Mouse (Mus musculus) lung, embryonic 14.5 days (tissue): Measurements from ENCODE around the gene Itga3. TPM values are rescaled to one million over a fixed set of nuclear protein-coding genes. Genes with fewer than 3 reads are reported as not detected.
A peak's percentile ranks its signal among the peaks of the same experiment; 100 is the strongest.

Source experiments
- ATAC-seq: fragments of 200-750 bp; cut with Nextera tagmentation; 2 replicates; pipeline ENCODE4 v1.8.0; 2017; ENCODE audit warnings: mild to moderate bottlenecking, moderate TSS enrichment, moderate library complexity; ENCODE audit not compliant: insufficient read depth
- DNase-seq: peaks from one replicate; pipeline ENCODE4 v3.0.0-alpha.2; 2015
- H3K27ac ChIP-seq: fragments of 300-500 bp; sonication (generic); 2 replicates; pipeline ENCODE4 v1.5.1; 2014; ENCODE audit warnings: low read depth, mild to moderate bottlenecking, moderate library complexity
- H3K27me3 ChIP-seq: fragments of 300-500 bp; sonication (generic); 2 replicates; pipeline ENCODE4 v1.6.1; 2014; ENCODE audit warnings: low read length, control low read depth; ENCODE audit not compliant: insufficient read depth
- H3K36me3 ChIP-seq: fragments of 300-500 bp; sonication (generic); 2 replicates; pipeline ENCODE4 v1.6.1; 2014; ENCODE audit warnings: control low read depth; ENCODE audit not compliant: insufficient read depth
- H3K4me1 ChIP-seq: fragments of 300-500 bp; sonication (generic); 2 replicates; pipeline ENCODE4 v1.6.1; 2014; ENCODE audit warnings: antibody characterized with exemption, control low read depth; ENCODE audit not compliant: insufficient read depth
- H3K4me2 ChIP-seq: fragments of 300-500 bp; sonication (generic); 2 replicates; pipeline ENCODE4 v1.6.1; 2014; ENCODE audit warnings: mild to moderate bottlenecking
- H3K4me3 ChIP-seq: fragments of 300-500 bp; sonication (generic); 2 replicates; pipeline ENCODE4 v1.5.1; 2014; ENCODE audit warnings: low read depth, low read length
- H3K9ac ChIP-seq: fragments of 300-500 bp; sonication (generic); 2 replicates; pipeline ENCODE4 v1.6.1; 2014
- H3K9me3 ChIP-seq: fragments of 300-500 bp; sonication (generic); 2 replicates; pipeline ENCODE4 v1.6.1; 2016; ENCODE audit warnings: low read depth, low read length, control low read depth
- CTCF ChIP-seq: IDR thresholded peaks from 2 replicates; pipeline ENCODE4 v1.5.1; 2016; ENCODE audit warnings: antibody characterized with exemption, low read depth
- WGBS: fragments of 180-500 bp; shearing (Covaris S2); extraction: QIAGEN DNeasy Blood & Tissue Kit; methylation state at CpG from one replicate; pipeline ENCODE4 v1.1.7; 2014; 5-methylcytosine and 5-hydroxymethylcytosine counted together
- polyA plus RNA-seq: library from polyadenylated mRNA; unstranded; fragments of >200 nt; fragmentation: Nextera tagmentation; extraction: Ambion mirVana; gene quantifications from 2 replicates; pipeline ENCODE4 v1.2.1, GENCODE M21; 2014

Gene Itga3
- polyA plus RNA-seq, 1 experiment from 2014 or later = 27.1 TPM

GRCm38 (mm10) chr11:94998041-94998531 lies 78.5 kb downstream of the Itga3 start:
- ATAC-seq = no peak
- Histone ChIP-seq H3K27ac (no peak overlapping the region), H3K4me2 (peak overlapping the region; percentile 27), H3K27me3 (no peaks in the 10 kb centered on the region), H3K4me3 (no peak overlapping the region), H3K36me3 (peaks cover 81% of the 10 kb centered on the region), H3K9ac (no peak overlapping the region), H3K9me3 (no peaks in the 10 kb centered on the region), H3K4me1 (peaks cover 14% of the 10 kb centered on the region)
- no peak for DNase-seq
- no peak for TF ChIP-seq CTCF
- 68% methylated on average over 16 of the region's 16 CpGs for WGBS

DNA sequence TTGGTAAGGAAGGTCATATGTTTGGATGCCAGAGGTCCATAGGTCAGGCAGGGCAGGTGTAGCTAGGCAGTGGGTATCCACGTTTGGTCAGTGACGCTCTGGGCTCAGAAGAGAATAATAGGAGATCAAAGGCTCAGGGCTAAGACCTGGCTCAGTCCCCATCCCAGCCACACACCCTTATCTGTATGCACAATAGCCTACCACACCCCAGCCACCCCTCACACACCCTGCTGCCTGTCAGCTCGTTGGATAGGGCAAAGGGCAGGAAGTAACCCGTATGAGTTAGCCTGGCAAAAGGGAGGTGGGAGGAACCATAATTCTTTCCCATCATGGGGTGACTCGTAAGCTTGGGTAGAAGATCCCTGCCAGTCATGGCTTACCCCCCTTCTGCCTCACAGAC lies 79.0 kb downstream of the Itga3 start:
- ATAC-seq (no peak), DNase-seq (no peak)
- Histone ChIP-seq H3K9me3 (no peaks in the 10 kb centered on the region), H3K27ac (no peak overlapping the region), H3K27me3 (no peaks in the 10 kb centered on the region), H3K9ac (no peak overlapping the region), H3K4me1 (peaks cover 14% of the 10 kb centered on the region), H3K36me3 (peaks cover 76% of the 10 kb centered on the region), H3K4me2 (peak overlapping the region; percentile 27), H3K4me3 (no peak overlapping the region)
- 45% methylated on average over 5 of the region's 5 CpGs for WGBS
- no peak for TF ChIP-seq CTCF

DNA sequence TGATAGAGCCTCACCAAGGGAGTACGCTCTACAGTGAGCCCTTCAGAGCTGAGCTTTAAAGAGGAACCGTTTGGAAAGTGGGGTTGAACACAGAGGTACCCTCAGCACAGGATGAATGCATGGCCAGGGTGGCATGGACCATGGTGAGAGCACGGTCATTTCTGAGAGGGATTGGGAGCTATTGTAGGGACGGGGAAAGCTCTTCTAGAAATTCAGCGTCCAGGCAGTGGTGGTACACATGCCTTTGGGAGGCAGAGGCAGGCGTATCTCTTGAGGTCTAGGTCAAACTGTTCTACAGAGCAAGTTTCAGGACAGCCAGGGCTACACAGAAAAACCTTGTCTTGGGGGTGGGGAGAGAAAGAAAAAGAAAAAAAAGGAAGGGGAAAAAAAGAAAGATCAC lies 79.6 kb downstream of the Itga3 start:
- Histone ChIP-seq H3K36me3 (peaks cover 70% of the 10 kb centered on the region), H3K4me3 (no peak overlapping the region), H3K9ac (no peak overlapping the region), H3K4me2 (no peak overlapping the region), H3K9me3 (no peaks in the 10 kb centered on the region), H3K27ac (no peak overlapping the region), H3K4me1 (peaks cover 18% of the 10 kb centered on the region), H3K27me3 (no peaks in the 10 kb centered on the region)
- 87% methylated on average over 6 of the region's 6 CpGs for whole genome bisulfite sequencing
- DNase-seq (no peak), ATAC-seq (no peak)
- TF ChIP-seq CTCF = no peak

- no peak overlapping the region for H3K27ac ChIP-seq
- H3K4me2 ChIP-seq = peak overlapping the region; percentile 99
- no peak for TF ChIP-seq CTCF
- no peaks in the 10 kb centered on the region for H3K27me3 ChIP-seq
- DNase-seq = no peak
- ATAC-seq = no peak
- peaks cover 18% of the 10 kb centered on the region for H3K4me1 ChIP-seq
- 76% methylated on average over 8 of the region's 8 CpGs for WGBS
- no peak overlapping the region for H3K4me3 ChIP-seq
- no peaks in the 10 kb centered on the region for H3K9me3 ChIP-seq
- H3K36me3 ChIP-seq = peaks cover 62% of the 10 kb centered on the region
- 0 out of 2 replicates have a peak overlapping the region, but pooled peaks have one; percentile 18 for H3K9ac ChIP-seq
These were observed 80.5 kb downstream of the Itga3 start for GRCm38 (mm10) chr11:94996101-94996500.

DNA sequence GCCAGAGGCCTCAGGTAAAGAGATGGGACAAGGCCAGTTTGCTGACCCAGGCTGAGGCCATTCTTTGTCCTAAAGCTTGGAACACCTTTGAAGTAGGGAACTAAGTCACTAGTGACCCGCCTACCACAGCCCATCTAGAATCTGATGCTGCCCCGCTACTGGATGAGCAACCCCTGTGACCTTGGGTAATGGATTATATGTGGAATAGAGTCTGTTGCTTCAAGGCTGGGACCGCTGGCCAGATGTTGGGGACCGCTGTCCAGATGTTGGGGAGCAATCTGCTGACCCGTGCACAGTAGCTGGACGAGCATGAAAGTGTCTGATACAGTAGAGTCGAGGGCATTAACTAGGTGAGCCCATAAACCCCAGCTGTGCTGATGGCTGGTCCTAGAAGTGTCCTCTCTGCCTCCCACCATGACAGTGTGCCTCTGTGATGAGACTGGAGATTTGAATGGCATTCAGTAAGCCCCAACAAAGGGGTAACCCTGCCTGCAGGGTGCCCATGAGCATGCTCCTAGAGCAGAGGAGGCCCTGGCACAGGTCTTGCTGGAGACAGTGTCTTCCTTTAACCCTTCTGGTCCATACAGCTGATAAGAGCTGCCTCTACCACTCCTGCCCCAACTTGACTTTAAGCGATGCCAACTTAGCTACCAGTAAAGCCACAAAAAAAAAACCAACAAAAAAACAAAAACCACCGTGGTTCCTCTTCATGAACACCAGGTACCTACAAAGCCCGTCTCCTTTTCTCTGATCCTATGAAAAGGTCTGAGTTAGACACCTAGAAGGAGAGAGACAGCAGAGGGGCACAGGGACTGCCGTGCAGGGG lies 81.4 kb downstream of the Itga3 start:
- Histone ChIP-seq H3K27ac (no peak overlapping the region), H3K4me2 (peak overlapping the region; percentile 99), H3K36me3 (peaks cover 53% of the 10 kb centered on the region), H3K4me1 (peaks cover 23% of the 10 kb centered on the region), H3K9me3 (no peaks in the 10 kb centered on the region), H3K9ac (peak overlapping the region; percentile 87; the same call in 1 of the 2 replicates), H3K27me3 (no peaks in the 10 kb centered on the region), H3K4me3 (peak overlapping the region; percentile 89)
- ATAC-seq = no peak
- no peak for TF ChIP-seq CTCF
- DNase-seq = no peak
- WGBS = 77% methylated on average over 11 of the region's 11 CpGs

Other genes with a start within 250 kb of the Itga3 start
- gene Col1a1, start 140.6 kb downstream of the Itga3 start, polyA plus RNA-seq = 1,035 and 1,062 TPM in 2 replicates
- gene Hils1, start 109.2 kb downstream of the Itga3 start, polyA plus RNA-seq = not detected in 2 replicates
- 0.35 TPM in 1 of 2 replicates, not detected in the other for gene Sgca, start 100.5 kb downstream of the Itga3 start, polyA plus RNA-seq
- gene Ppp1r9b, start 85.8 kb downstream of the Itga3 start, polyA plus RNA-seq = 13.0 and 14.3 TPM in 2 replicates
- 22.7 and 24.5 TPM in 2 replicates for gene Samd14, start 66.9 kb downstream of the Itga3 start, polyA plus RNA-seq
- gene Pdk2, start 35.4 kb downstream of the Itga3 start, polyA plus RNA-seq = 24.5 and 27.4 TPM in 2 replicates
- 0.11 and 0.18 TPM in 2 replicates for gene Dlx3, start 43.3 kb upstream of the Itga3 start, polyA plus RNA-seq
- 0.31 and 0.57 TPM in 2 replicates for gene Dlx4, start 69.5 kb upstream of the Itga3 start, polyA plus RNA-seq
- not detected in 2 replicates for gene Tac4, start 184.7 kb upstream of the Itga3 start, polyA plus RNA-seq
- gene Kat7, start 233.4 kb upstream of the Itga3 start, polyA plus RNA-seq = 77.0 and 83.7 TPM in 2 replicates